Mouse (Mus musculus): ENCODE results near the gene Cstf2t. TPM values are rescaled to one million over a fixed set of nuclear protein-coding genes. Genes with fewer than 3 reads are reported as not detected.
A peak's percentile ranks its signal among the peaks of the same experiment; 100 is the strongest.

The Cstf2t gene
- polyA plus RNA-seq, 1 experiment from 2014 or later: 56.9 TPM

DNA sequence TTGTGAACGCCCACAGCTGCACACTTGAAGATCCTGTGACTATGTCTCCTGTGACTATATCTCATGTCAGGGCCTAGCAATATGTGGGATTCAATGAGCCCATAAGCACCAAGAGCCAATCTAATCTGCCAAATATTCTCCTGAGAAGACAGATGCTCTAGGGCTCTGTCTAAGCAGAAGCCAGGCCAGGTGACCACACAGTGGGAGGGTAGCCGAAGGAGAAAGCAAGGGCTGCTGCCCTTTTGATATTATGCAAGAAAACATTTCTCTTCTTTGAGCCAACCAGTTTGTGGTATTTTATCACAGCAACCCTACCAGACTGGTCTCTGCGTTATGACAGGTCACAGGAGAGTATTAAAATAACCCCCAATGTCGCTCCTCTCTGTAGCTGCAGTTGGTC is 6.5 kb upstream of the Cstf2t start:
- H3K4me1 ChIP-seq (replicated peaks; ENCODE audit: control insufficient read depth, insufficient read depth, low read length): 0 out of 2 replicates have a peak, but pooled peaks cover 13% of the 10 kb centered on the region
- H3K27me3 ChIP-seq (ENCODE audit: control insufficient read depth, insufficient read depth, low read length): no peaks in the 10 kb centered on the region; the same call in 1 of the 2 replicates
- no peaks in the 10 kb centered on the region for H3K9me3 ChIP-seq (ENCODE audit: control insufficient read depth, low read length)
- no peak overlapping the region for H3K9ac ChIP-seq
- H3K36me3 ChIP-seq (replicated peaks; ENCODE audit: control insufficient read depth, insufficient read depth): no peaks in the 10 kb centered on the region
- WGBS: 87% methylated on average over 4 of the region's 4 CpGs
- H3K4me3 ChIP-seq (replicated peaks; ENCODE audit: low read length): no peak overlapping the region
- no peak overlapping the region for H3K27ac ChIP-seq
- DNase-seq (ENCODE audit: low spot score) (no peak), ATAC-seq (ENCODE audit: low FRiP score) (no peak)
- H3K4me2 ChIP-seq (replicated peaks): no peak overlapping the region

DNA sequence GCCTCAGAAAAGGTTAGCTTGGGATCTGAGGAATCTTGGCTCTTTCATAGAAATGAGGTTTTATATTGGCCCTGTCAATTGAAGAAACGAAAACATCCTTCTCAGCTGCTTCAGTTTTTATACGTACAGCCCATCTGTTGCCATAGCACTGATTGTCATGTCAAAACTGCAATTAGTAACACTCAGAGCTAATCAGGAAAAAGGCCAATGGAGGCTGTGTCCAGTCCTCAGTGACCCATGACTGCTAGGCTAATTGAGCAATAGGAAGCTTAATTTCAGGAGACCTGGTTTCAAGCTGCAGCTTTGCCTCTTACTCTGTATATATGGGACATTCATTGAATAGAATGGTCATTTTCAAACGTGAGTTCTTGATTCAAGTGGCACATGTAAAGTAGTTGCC is 4.4 kb upstream of the Cstf2t start:
- Histone ChIP-seq H3K9ac (no peak overlapping the region), H3K4me1 (replicated peaks; ENCODE audit: control insufficient read depth, insufficient read depth, low read length) (peaks cover 18% of the 10 kb centered on the region; the same call in 1 of the 2 replicates), H3K9me3 (ENCODE audit: control insufficient read depth, low read length) (no peaks in the 10 kb centered on the region), H3K4me2 (replicated peaks) (no peak overlapping the region), H3K4me3 (replicated peaks; ENCODE audit: low read length) (no peak overlapping the region), H3K36me3 (replicated peaks; ENCODE audit: control insufficient read depth, insufficient read depth) (no peaks in the 10 kb centered on the region), H3K27ac (no peak overlapping the region), H3K27me3 (ENCODE audit: control insufficient read depth, insufficient read depth, low read length) (no peaks in the 10 kb centered on the region; the same call in 1 of the 2 replicates)
- DNase-seq (ENCODE audit: low spot score): no peak
- ATAC-seq (ENCODE audit: low FRiP score): no peak
- 56% methylated on average over 3 of the region's 3 CpGs for WGBS

- H3K4me3 ChIP-seq (replicated peaks; ENCODE audit: low read length): peak overlapping the region; percentile 67
- peak overlapping the region; percentile 84 for H3K27ac ChIP-seq
- ATAC-seq (ENCODE audit: low FRiP score): peak; percentile 62; the same call in 1 of the 2 replicates
- WGBS: 16% methylated on average over 7 of the region's 7 CpGs
- H3K27me3 ChIP-seq (ENCODE audit: control insufficient read depth, insufficient read depth, low read length): no peaks in the 10 kb centered on the region; the same call in 1 of the 2 replicates
- peaks cover 24% of the 10 kb centered on the region for H3K4me1 ChIP-seq (replicated peaks; ENCODE audit: control insufficient read depth, insufficient read depth, low read length)
- no peak for DNase-seq (ENCODE audit: low spot score)
- H3K9me3 ChIP-seq (ENCODE audit: control insufficient read depth, low read length): no peaks in the 10 kb centered on the region
- peaks cover 32% of the 10 kb centered on the region for H3K36me3 ChIP-seq (replicated peaks; ENCODE audit: control insufficient read depth, insufficient read depth)
- H3K4me2 ChIP-seq (replicated peaks): peak overlapping the region; percentile 66
- H3K9ac ChIP-seq: peak overlapping the region; percentile 70
Observed at GRCm38 (mm10) chr19:31082226-31082625, 411 bp upstream of the Cstf2t start.

DNA sequence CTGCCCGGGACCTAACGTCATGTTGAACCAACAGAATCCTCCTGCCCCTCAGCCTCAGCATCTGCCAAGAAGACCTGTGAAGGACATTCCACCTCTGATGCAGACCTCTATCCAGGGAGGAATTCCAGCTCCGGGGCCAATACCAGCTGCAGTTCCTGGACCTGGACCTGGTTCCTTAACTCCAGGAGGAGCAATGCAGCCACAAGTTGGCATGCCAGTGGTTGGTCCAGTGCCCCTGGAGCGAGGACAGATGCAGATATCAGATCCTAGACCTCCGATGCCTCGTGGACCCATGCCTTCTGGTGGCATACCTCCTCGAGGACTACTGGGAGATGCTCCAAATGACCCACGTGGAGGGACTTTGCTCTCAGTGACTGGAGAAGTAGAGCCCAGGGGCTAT is 1.1 kb downstream of the Cstf2t start:
- 97% methylated on average over 8 of the region's 8 CpGs for WGBS
- H3K9ac ChIP-seq: peak overlapping the region; percentile 82
- peaks cover 24% of the 10 kb centered on the region for H3K4me1 ChIP-seq (replicated peaks; ENCODE audit: control insufficient read depth, insufficient read depth, low read length)
- no peaks in the 10 kb centered on the region; the same call in 1 of the 2 replicates for H3K27me3 ChIP-seq (ENCODE audit: control insufficient read depth, insufficient read depth, low read length)
- H3K27ac ChIP-seq: no peak overlapping the region
- H3K9me3 ChIP-seq (ENCODE audit: control insufficient read depth, low read length): no peaks in the 10 kb centered on the region
- H3K36me3 ChIP-seq (replicated peaks; ENCODE audit: control insufficient read depth, insufficient read depth): peaks cover 42% of the 10 kb centered on the region
- no peak for DNase-seq (ENCODE audit: low spot score)
- peak overlapping the region; percentile 93 for H3K4me2 ChIP-seq (replicated peaks)
- peak overlapping the region; percentile 67 for H3K4me3 ChIP-seq (replicated peaks; ENCODE audit: low read length)
- no peak for ATAC-seq (ENCODE audit: low FRiP score)

DNA sequence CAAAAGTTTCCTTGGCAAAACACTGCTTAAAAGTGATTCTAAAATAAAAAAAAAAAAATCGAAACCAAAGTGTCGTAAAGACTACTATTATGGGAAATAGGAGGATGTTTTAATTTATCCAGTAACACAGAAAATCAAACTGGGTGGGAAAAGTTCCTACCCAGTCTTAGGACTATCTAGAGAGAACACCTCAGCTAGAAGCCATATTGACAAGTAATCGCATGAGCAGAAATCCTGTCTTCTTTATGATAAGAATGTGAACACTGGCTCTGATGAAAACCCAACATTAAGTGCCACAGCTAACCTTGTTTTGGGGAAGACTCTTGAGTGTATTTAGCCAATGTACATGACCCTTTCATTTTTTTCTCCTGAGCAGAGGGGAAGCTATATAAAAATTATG is 15.2 kb downstream of the Cstf2t start:
- H3K4me1 ChIP-seq (replicated peaks; ENCODE audit: control insufficient read depth, insufficient read depth, low read length): no peaks in the 10 kb centered on the region
- no peak overlapping the region for H3K4me3 ChIP-seq (replicated peaks; ENCODE audit: low read length)
- no peaks in the 10 kb centered on the region for H3K36me3 ChIP-seq (replicated peaks; ENCODE audit: control insufficient read depth, insufficient read depth)
- no peak overlapping the region for H3K9ac ChIP-seq
- no peak for ATAC-seq (ENCODE audit: low FRiP score)
- H3K9me3 ChIP-seq (ENCODE audit: control insufficient read depth, low read length): no peaks in the 10 kb centered on the region
- 81% methylated on average over 3 of the region's 3 CpGs for WGBS
- no peaks in the 10 kb centered on the region for H3K27me3 ChIP-seq (ENCODE audit: control insufficient read depth, insufficient read depth, low read length)
- no peak for DNase-seq (ENCODE audit: low spot score)
- no peak overlapping the region for H3K27ac ChIP-seq
- no peak overlapping the region for H3K4me2 ChIP-seq (replicated peaks)

- Histone ChIP-seq H3K27ac (no peak overlapping the region), H3K9me3 (ENCODE audit: control insufficient read depth, low read length) (no peaks in the 10 kb centered on the region), H3K4me1 (replicated peaks; ENCODE audit: control insufficient read depth, insufficient read depth, low read length) (no peaks in the 10 kb centered on the region), H3K4me2 (replicated peaks) (no peak overlapping the region), H3K36me3 (replicated peaks; ENCODE audit: control insufficient read depth, insufficient read depth) (no peaks in the 10 kb centered on the region), H3K27me3 (ENCODE audit: control insufficient read depth, insufficient read depth, low read length) (no peaks in the 10 kb centered on the region), H3K9ac (no peak overlapping the region), H3K4me3 (replicated peaks; ENCODE audit: low read length) (no peak overlapping the region)
- 91% methylated on average over 3 of the region's 3 CpGs for WGBS
- ATAC-seq (ENCODE audit: low FRiP score) (no peak), DNase-seq (ENCODE audit: low spot score) (no peak)
Observed at GRCm38 (mm10) chr19:31099369-31099768, 16.7 kb downstream of the Cstf2t start.

GRCm38 (mm10) chr19:31104764-31105163 is 22.1 kb downstream of the Cstf2t start:
- Histone ChIP-seq H3K4me2 (replicated peaks) (no peak overlapping the region), H3K4me1 (replicated peaks; ENCODE audit: control insufficient read depth, insufficient read depth, low read length) (no peaks in the 10 kb centered on the region), H3K9ac (no peak overlapping the region), H3K4me3 (replicated peaks; ENCODE audit: low read length) (no peak overlapping the region), H3K27ac (no peak overlapping the region), H3K27me3 (ENCODE audit: control insufficient read depth, insufficient read depth, low read length) (no peaks in the 10 kb centered on the region), H3K9me3 (ENCODE audit: control insufficient read depth, low read length) (no peaks in the 10 kb centered on the region), H3K36me3 (replicated peaks; ENCODE audit: control insufficient read depth, insufficient read depth) (no peaks in the 10 kb centered on the region)
- ATAC-seq (ENCODE audit: low FRiP score): no peak
- no peak for DNase-seq (ENCODE audit: low spot score)
- WGBS: 88% methylated on average over 6 of the region's 6 CpGs

GRCm38 (mm10) chr19:31106036-31106435 is 23.4 kb downstream of the Cstf2t start:
- no peak overlapping the region for H3K9ac ChIP-seq
- H3K4me1 ChIP-seq (replicated peaks; ENCODE audit: control insufficient read depth, insufficient read depth, low read length): no peaks in the 10 kb centered on the region
- no peak overlapping the region for H3K27ac ChIP-seq
- H3K4me2 ChIP-seq (replicated peaks): no peak overlapping the region
- DNase-seq (ENCODE audit: low spot score) (no peak), ATAC-seq (ENCODE audit: low FRiP score) (no peak)
- no peaks in the 10 kb centered on the region for H3K36me3 ChIP-seq (replicated peaks; ENCODE audit: control insufficient read depth, insufficient read depth)
- 43% methylated on average over 3 of the region's 3 CpGs for WGBS
- H3K27me3 ChIP-seq (ENCODE audit: control insufficient read depth, insufficient read depth, low read length): no peaks in the 10 kb centered on the region
- no peak overlapping the region for H3K4me3 ChIP-seq (replicated peaks; ENCODE audit: low read length)
- no peaks in the 10 kb centered on the region for H3K9me3 ChIP-seq (ENCODE audit: control insufficient read depth, low read length)

DNA sequence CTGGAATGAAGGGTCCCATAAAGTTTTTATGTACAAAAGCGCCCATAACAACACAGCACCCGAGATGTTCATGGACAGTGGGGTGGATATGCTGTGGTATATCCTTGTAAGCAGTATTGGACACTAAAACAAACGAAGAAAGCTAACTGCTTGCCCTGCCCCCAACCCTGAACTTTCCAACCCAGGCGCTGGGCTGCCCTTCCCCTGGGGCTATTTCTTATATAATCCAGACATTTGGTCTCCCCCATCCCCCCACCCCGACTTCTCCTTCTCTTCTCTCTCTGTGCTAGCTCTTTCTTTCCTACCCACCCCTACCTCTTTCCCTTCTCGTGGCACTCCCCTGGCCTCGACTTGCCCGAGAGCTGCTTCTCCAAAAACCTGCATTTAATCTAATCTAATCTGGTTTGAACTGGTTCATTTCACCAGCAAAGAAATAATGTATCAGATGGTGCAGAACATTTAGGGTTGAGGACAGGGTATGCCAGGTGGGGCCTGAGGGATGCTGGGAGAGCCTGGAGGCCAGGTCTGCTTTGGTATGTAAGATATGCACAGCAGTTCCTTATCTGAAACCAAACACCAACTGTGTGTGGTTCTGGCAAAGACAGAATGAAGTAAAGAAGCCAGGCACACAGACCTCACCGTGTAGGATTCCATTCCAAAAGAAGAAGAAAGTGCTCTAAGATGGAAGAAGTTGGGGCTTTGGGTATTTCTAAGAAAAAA is 24.4 kb downstream of the Cstf2t start:
- Histone ChIP-seq H3K27ac (no peak overlapping the region), H3K27me3 (ENCODE audit: control insufficient read depth, insufficient read depth, low read length) (no peaks in the 10 kb centered on the region), H3K4me2 (replicated peaks) (no peak overlapping the region), H3K4me1 (replicated peaks; ENCODE audit: control insufficient read depth, insufficient read depth, low read length) (no peaks in the 10 kb centered on the region), H3K9me3 (ENCODE audit: control insufficient read depth, low read length) (no peaks in the 10 kb centered on the region), H3K9ac (no peak overlapping the region), H3K36me3 (replicated peaks; ENCODE audit: control insufficient read depth, insufficient read depth) (no peaks in the 10 kb centered on the region), H3K4me3 (replicated peaks; ENCODE audit: low read length) (no peak overlapping the region)
- no peak for DNase-seq (ENCODE audit: low spot score)
- whole genome bisulfite sequencing: 52% methylated on average over 9 of the region's 9 CpGs
- ATAC-seq (ENCODE audit: low FRiP score): no peak
